Mouse (Mus musculus) adrenal gland, adult (tissue): ENCODE data around the gene 1500009C09Rik.

Experiments used
- DNase-seq, 2 experiments: peaks; one replicate each; pipeline ENCODE4 v3.0.0; 2022 to 2023; ENCODE audit warnings: low spot score in 1 of 2; ENCODE audit not compliant: inconsistent age in 2 of 2

The 1500009C09Rik gene

DNA sequence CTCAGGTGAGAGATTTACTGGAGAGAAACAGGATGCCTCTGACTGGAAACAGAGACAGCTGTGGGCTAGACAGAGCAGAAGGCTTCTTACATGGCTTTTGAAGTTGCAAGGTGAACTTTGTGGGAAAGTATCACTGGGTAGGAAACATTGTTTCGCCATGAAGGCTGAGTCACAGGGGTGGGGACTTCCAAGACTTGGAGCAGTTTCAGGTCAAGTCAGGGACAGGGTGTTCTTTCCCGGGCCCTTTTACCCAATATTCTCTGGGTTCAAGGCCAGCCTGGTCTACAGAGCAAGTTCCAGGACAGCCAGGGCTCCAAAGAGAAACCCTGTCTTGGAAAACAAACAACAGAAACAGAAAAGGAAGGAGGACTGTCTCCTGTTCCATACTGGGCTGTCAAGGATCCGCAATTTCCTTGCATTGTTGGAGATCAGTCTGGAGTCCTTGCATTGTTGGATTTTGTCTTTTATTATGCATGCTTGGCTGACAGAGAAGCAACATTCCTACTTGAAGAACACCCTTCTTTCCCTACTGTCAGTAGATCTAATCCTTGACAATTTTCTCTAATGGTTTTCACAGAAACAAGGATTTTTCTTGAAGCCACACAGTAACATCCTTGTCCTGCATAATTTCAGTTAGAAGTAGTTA is 4.9 kb upstream of the 1500009C09Rik start:
- DNase-seq = peak; percentile 88 to 93

DNA sequence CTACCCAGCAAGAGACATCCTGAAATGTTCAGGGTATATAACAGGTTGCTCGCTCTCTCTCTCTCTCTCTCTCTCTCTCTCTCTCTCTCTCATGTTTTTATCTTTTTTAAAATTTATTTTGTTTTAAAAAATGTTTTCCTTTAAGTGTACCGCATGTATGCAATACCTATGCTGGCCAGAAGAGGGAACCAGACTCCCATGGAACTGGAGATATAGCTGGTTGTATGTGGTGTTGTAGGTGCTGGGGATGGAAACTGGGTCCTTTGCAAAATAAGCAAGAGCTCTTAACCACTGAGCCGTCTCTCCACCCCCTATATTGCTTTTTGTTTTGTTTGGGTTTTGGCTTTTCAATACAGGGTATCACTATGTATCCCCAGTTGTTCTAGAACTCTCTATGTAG is 618 bp upstream of the 1500009C09Rik start:
- DNase-seq = no peak

- DNase-seq = no peak
Measured at GRCm38 (mm10) chr15:82255248-82255647, 3.1 kb downstream of the 1500009C09Rik start.

- DNase-seq = no peak
Measured at GRCm38 (mm10) chr15:82255944-82256383, 3.8 kb downstream of the 1500009C09Rik start.

GRCm38 (mm10) chr15:82259510-82259909 is 7.3 kb downstream of the 1500009C09Rik start:
- DNase-seq = peak; percentile 48 to 83

DNA sequence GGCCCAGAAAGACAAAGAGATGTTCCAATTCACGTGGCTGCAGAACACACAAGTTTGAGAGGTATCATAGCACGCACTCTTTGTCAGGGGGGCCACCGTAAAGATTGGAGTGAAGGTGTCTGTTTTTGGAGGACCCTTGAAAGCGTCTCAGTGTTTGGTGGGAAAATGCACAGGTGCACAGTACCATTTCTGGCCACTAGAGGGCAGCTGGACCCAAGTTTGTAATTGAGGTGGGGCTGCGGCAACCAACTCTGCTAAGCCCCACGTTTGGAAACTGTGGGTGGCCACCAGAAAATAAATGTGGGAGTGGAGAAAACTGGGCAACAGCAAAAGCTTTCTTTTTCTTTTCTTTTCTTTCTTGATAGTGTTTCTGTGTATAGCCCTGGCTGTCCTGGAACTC is 14.2 kb downstream of the 1500009C09Rik start:
- DNase-seq = peak in 1 of 2 experiments; percentile 81

- DNase-seq = no peak
Measured at GRCm38 (mm10) chr15:82268185-82268584, 16.0 kb downstream of the 1500009C09Rik start.

GRCm38 (mm10) chr15:82268783-82269182 is 16.6 kb downstream of the 1500009C09Rik start:
- DNase-seq = no peak

- peak; percentile 54 to 86 for DNase-seq
Measured at GRCm38 (mm10) chr15:82271201-82271600, 19.0 kb downstream of the 1500009C09Rik start.

DNA sequence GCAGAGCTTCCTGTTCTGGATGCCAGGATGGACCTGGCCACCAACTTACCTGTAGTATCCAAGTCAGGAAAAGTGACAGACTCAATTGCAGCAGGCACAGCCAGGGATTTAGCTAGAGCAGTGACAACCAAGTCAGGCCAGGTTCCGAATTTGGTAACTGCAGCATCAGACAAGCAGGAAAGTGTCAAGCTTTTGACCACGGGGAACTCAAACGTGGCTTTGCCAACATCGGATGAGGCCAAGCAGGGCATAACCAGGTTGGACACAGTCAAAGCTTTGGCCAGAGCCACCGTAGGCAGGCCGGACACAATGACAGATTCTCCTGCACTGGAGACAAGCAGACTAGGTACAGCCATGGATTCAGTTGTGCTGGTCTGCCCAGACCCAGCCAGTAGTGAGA is 20.1 kb downstream of the 1500009C09Rik start:
- DNase-seq = no peak

DNA sequence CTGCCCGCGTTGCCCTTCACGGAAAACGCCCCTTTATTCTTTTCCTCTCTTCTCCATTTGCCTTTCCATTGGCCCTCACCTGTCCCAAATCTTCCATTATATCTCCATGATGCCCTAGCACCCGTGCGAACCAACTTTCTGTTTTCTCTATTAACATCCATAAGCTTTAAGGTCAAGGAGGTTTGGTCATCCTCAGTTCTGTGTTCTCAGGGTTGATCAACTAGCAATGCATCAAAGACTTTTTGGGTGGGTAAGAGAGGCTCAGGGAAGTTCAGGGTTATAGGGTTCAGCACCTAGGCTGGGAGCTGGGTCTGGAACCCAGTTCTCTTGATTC is 22.4 kb downstream of the 1500009C09Rik start, which contains the start of gene Sept3:
Gene Sept3, plus strand, starts transcription at position 301 of the 334 bp plus-strand sequence.
- no peak for DNase-seq

DNA sequence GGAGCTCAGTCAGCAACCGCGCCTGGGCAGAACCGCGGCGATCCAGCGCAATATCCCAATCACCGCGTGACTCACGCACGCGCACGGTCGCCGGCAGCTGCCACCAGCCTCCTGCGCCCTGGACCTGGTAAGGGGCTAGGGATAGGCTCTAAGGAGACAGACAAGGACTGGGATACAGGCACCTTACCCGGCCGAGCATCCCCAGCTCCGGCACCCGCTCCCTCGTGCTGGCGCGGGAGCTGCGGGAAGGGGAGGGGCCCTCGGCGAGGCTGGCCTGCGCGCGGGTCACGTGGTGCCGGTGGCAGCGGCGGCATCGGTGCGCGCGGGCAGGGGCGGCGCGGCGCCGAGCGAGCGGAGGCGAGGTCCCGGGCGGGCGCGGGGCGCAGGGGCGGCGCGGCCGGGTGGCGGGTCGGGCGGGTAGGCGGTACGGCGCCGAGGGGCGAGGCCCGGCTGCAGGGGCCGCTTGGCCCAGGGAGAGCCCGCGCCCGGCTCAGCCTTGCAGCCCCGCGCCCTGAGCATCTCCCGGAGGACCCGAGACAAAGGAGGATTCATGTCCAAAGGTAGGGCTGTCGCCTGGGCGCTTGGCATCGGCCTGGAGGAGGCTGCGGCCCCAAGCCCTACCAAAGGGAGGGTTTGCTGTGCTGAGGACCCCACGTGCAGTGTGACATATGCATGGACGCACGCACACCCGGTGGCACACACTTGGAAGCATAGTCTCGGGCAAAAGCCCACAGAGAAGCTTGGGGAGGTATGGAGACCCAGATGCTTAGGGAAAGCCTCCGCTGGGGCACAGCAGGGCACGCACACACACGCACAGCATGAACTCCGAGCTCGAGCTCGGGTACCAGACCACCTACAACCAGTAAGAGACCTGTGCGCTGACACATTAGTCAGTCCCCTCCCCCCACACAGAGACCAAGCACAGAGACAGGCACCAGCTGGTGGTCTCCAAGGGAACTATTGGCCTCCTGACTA is 23.0 kb downstream of the 1500009C09Rik start:
- DNase-seq = peak; percentile 51 to 83

DNA sequence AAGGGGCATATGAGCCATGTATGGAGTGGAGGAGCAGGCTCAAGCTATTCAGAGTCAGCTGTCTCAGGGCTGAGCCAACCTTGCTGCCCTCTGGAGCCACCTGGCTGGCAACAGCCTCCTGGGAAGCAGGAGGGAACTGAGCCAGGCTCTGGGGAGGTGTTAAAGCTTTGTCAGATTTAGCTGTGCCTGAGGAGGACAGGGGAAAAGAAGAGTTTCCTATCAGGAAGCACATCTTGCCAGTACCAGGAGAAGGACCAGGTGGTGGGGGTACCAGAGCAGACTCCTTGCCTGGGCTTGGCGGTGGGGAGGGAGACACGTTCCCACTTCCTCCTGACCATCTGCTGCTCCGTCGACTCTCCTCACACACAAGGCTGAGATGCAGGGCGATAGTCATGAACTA is 25.4 kb downstream of the 1500009C09Rik start:
- DNase-seq = no peak

GRCm38 (mm10) chr15:82280638-82281037 is 28.4 kb downstream of the 1500009C09Rik start:
- DNase-seq = no peak

DNA sequence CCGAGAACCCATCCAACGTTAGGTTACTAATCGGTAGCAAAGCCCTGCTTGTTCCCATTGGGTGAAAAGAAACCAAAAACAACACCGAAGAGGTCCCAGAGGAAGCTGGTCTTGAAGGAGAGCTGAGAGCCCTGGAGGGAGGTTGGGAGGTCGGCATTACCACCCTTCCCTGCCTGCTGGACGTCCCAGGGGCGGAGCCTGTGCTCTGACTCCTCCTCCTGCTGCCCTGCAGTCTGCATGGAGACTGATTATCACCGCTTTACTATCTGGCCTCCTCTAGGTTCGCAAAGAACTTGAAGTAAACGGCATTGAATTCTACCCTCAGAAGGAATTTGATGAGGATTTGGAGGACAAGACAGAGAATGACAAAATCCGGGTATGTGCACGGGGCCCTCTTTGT is 34.0 kb downstream of the 1500009C09Rik start:
- DNase-seq = no peak

- DNase-seq = no peak
Measured at GRCm38 (mm10) chr15:82290252-82290651, 38.1 kb downstream of the 1500009C09Rik start.

DNA sequence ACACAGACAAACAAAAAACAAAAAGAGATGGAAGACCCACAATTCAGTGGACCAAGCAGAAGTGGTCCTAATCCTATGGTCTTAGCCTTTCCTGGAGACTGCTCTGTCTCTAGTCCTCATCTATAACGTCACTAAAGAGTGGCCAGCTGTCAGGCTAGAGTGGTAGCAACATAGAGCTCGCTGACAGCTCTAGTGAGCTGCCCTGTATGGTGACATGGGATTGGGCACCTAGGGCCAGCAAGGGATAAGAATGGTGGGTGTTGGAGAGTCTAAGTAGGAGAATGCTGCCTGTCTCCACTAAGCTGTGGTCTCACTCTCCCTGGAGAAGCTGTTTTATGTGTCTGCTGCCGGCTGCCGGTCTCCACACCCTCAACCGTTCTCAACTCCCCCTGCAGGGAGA is 40.7 kb downstream of the 1500009C09Rik start:
- no peak for DNase-seq

DNA sequence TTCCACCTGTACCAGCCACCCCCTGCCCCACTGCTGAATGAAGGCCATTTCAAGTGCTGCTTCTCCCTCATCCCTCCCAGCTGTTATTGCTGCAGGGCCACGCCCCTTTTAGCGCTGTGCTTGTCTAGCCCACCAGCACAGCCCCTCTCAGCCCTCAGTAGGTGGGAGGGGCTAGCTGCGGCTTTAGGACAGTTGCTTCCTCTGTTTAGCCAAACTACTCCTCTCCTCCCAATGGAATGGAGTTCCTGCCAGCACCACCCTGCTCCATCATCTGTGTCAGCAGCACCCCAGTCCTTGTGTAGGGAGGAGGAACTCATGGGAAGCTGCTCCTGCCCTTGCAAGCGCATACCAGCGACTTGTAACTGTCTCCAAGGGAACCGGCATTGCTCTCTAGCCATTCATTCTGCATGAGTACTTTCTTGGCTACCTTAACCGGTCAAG is 41.1 kb downstream of the 1500009C09Rik start:
- DNase-seq = no peak

- DNase-seq = peak in 1 of 2 experiments; percentile 26
Measured at GRCm38 (mm10) chr15:82294059-82294458, 41.9 kb downstream of the 1500009C09Rik start.

DNA sequence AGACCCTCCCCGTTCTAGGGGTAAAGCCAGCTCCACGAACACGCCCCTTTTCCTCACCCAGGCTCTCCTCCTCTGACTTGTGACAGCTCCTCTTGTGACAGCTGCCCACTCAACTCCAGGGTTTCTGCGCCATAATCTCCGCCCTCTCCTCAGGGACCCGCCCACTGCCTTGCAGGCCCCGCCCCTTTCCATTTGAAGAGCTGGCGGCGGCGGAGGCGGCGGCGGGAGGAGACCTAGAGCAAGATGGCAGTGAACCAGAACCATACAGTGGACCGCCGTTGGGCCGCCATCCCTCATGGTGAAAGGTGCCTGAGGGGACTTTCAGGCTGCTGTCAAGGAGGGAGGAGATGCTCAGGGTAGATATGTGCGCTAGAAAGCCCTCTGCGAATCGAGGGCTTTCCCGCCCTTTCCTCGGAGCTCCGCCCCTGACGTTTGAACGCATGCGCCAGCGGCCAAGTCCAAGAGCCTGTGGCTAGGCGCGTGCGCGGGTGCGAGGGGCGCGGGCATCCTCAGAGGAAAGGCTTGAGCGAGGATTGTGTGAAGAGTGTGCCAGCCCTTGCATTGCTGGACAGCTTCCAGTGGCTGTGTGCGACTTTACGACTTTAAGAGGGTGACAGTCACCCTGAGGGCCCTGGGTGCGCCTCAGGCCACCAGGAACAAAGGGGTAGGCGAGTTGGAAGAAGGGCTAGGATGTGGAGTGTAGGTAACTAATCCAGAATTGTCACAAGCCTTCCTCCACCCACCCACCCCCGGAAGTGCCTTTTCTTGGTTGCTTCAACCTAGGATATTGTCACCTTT is 46.8 kb downstream of the 1500009C09Rik start, which contains the start of gene Wbp2nl:
Gene Wbp2nl, plus strand, starts transcription at position 191 of the 798 bp plus-strand sequence.
- DNase-seq = no peak

- DNase-seq = no peak
Measured at GRCm38 (mm10) chr15:82307107-82307506, 54.9 kb downstream of the 1500009C09Rik start.
